Mouse (Mus musculus) neural tube, embryonic 12.5 days (tissue): ENCODE results near the gene Lyg2. TPM values are rescaled to one million over a fixed set of nuclear protein-coding genes. Genes with fewer than 3 reads are reported as not detected.
A peak's percentile ranks its signal among the peaks of the same experiment; 100 is the strongest.

Experiments
- ATAC-seq: fragments of 200-750 bp; cut with Nextera tagmentation; 2 replicates; pipeline ENCODE4 v1.8.0; 2017; ENCODE audit warnings: low read depth, mild to moderate bottlenecking, moderate TSS enrichment, moderate library complexity; ENCODE audit not compliant: low FRiP score
- H3K27ac ChIP-seq: fragments of 300-500 bp; sonication (generic); 2 replicates; pipeline ENCODE4 v1.5.1; 2016
- H3K27me3 ChIP-seq: fragments of 300-500 bp; sonication (generic); replicated peaks from 2 replicates; pipeline ENCODE4 v1.6.1; 2016; ENCODE audit warnings: mild to moderate bottlenecking
- H3K36me3 ChIP-seq: fragments of 300-500 bp; sonication (generic); 2 replicates; pipeline ENCODE4 v1.6.1; 2016; ENCODE audit warnings: mild to moderate bottlenecking
- H3K4me1 ChIP-seq: fragments of 300-500 bp; sonication (generic); 2 replicates; pipeline ENCODE4 v1.6.1; 2016
- H3K4me2 ChIP-seq: fragments of 300-500 bp; sonication (generic); replicated peaks from 2 replicates; pipeline ENCODE4 v1.6.1; 2016; ENCODE audit warnings: mild to moderate bottlenecking
- H3K4me3 ChIP-seq: fragments of 300-500 bp; sonication (generic); 2 replicates; pipeline ENCODE4 v1.5.1; 2016
- H3K9ac ChIP-seq: fragments of 300-500 bp; sonication (generic); 2 replicates; pipeline ENCODE4 v1.6.1; 2016; ENCODE audit warnings: mild to moderate bottlenecking
- H3K9me3 ChIP-seq: fragments of 300-500 bp; sonication (generic); 2 replicates; pipeline ENCODE4 v1.6.1; 2016; ENCODE audit warnings: mild to moderate bottlenecking
- WGBS: fragments of 180-500 bp; shearing (Covaris S2); methylation state at CpG from one replicate; pipeline ENCODE4 v1.1.7; 2016; 5-methylcytosine and 5-hydroxymethylcytosine counted together
- polyA plus RNA-seq: library from polyadenylated mRNA; unstranded; fragments of >200 nt; fragmentation: Nextera tagmentation; extraction: Ambion mirVana; gene quantifications from 2 replicates; pipeline ENCODE4 v1.2.1, GENCODE M21; 2016

Gene Lyg2
- polyA plus RNA-seq, 1 experiment from 2014 or later: not detected

GRCm38 (mm10) chr1:37917666-37918065, 1.4 kb upstream of the Lyg2 start:
- Histone ChIP-seq H3K27ac (no peak overlapping the region), H3K4me1 (no peaks in the 10 kb centered on the region), H3K4me2 (no peak overlapping the region), H3K9me3 (no peaks in the 10 kb centered on the region), H3K27me3 (no peaks in the 10 kb centered on the region), H3K36me3 (no peaks in the 10 kb centered on the region), H3K9ac (no peak overlapping the region), H3K4me3 (no peak overlapping the region)
- WGBS: 79% methylated on average over 13 of the region's 13 CpGs
- ATAC-seq: no peak

DNA sequence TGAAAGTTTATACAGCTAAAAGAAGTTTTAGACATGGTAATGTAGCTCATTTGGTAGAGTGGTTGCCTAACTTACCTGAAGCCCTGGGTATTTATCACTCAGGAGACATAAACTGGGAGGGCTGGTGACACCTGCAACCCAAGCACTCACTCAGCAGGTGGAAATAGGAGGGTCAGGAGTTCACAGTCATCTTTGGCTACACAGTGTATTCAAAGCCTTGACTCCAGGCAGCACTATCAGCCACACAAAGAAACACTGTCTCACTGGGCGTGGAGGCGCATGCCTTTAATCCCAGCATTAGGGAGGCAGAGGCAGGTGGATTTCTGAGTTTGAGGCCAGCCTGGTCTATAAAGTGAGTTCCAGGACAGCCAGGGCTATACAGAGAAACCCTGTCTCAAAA, 3.5 kb downstream of the Lyg2 start:
- no peaks in the 10 kb centered on the region for H3K4me1 ChIP-seq
- no peaks in the 10 kb centered on the region for H3K9me3 ChIP-seq
- H3K9ac ChIP-seq: no peak overlapping the region
- H3K27me3 ChIP-seq: no peaks in the 10 kb centered on the region
- H3K36me3 ChIP-seq: no peaks in the 10 kb centered on the region
- no peak overlapping the region for H3K4me2 ChIP-seq
- 78% methylated on average over 2 of the region's 2 CpGs for WGBS
- H3K4me3 ChIP-seq: no peak overlapping the region
- H3K27ac ChIP-seq: no peak overlapping the region
- ATAC-seq: no peak

DNA sequence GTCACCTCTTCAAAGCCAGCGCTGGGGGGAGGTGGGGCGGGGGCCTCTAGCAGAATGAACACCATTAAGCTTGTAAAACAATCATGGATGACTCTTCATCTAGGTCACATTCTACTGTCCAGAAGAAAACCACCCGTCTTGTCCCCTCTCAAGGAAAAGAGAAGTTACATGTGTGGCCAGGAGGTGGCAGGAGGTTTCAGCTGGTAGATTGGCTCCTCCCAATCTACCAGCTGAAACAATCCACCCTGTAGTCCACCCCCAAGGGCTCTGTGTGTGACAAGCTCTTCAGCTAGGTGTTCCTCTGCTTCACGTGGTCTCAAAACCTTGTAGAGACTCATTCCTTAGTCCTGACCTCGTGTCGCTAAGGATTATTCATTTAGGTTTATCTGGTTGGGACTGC, 13.1 kb downstream of the Lyg2 start:
- no peak overlapping the region for H3K27ac ChIP-seq
- H3K36me3 ChIP-seq: peaks cover 14% of the 10 kb centered on the region
- 37% methylated on average over 6 of the region's 6 CpGs for WGBS
- H3K4me2 ChIP-seq: no peak overlapping the region
- no peak for ATAC-seq
- no peaks in the 10 kb centered on the region for H3K4me1 ChIP-seq
- no peak overlapping the region for H3K9ac ChIP-seq
- H3K4me3 ChIP-seq: no peak overlapping the region
- H3K9me3 ChIP-seq: no peaks in the 10 kb centered on the region
- H3K27me3 ChIP-seq: no peaks in the 10 kb centered on the region

GRCm38 (mm10) chr1:37900288-37900687, 16.0 kb downstream of the Lyg2 start:
- no peaks in the 10 kb centered on the region for H3K9me3 ChIP-seq
- H3K27ac ChIP-seq: no peak overlapping the region
- H3K4me3 ChIP-seq: no peak overlapping the region
- ATAC-seq: no peak
- H3K36me3 ChIP-seq: peaks cover 35% of the 10 kb centered on the region
- no peak overlapping the region for H3K4me2 ChIP-seq
- H3K4me1 ChIP-seq: no peaks in the 10 kb centered on the region
- no peaks in the 10 kb centered on the region for H3K27me3 ChIP-seq
- 58% methylated on average over 6 of the region's 6 CpGs for WGBS
- no peak overlapping the region for H3K9ac ChIP-seq

GRCm38 (mm10) chr1:37899816-37900215, 16.5 kb downstream of the Lyg2 start:
- Histone ChIP-seq H3K27ac (no peak overlapping the region), H3K9me3 (no peaks in the 10 kb centered on the region), H3K9ac (no peak overlapping the region), H3K27me3 (no peaks in the 10 kb centered on the region), H3K4me3 (no peak overlapping the region), H3K4me1 (no peaks in the 10 kb centered on the region), H3K4me2 (no peak overlapping the region), H3K36me3 (peaks cover 39% of the 10 kb centered on the region)
- no peak for ATAC-seq
- 85% methylated on average over 4 of the region's 4 CpGs for WGBS

GRCm38 (mm10) chr1:37894606-37895005, 21.7 kb downstream of the Lyg2 start:
- ATAC-seq: no peak
- Histone ChIP-seq H3K9me3 (no peaks in the 10 kb centered on the region), H3K4me1 (peaks cover 11% of the 10 kb centered on the region), H3K4me3 (no peak overlapping the region), H3K9ac (no peak overlapping the region), H3K36me3 (peaks cover 44% of the 10 kb centered on the region), H3K4me2 (no peak overlapping the region), H3K27me3 (no peaks in the 10 kb centered on the region), H3K27ac (no peak overlapping the region)

- H3K4me2 ChIP-seq: peak overlapping the region; percentile 74
Measured at GRCm38 (mm10) chr1:37891400-37891799, 24.9 kb downstream of the Lyg2 start.

GRCm38 (mm10) chr1:37890025-37890652, 26.2 kb downstream of the Lyg2 start, which contains the start of the genes Mitd1 and Mrpl30:
Gene Mitd1 (minus strand): TSS chr1:37890411.
Gene Mrpl30 (plus strand): TSS chr1:37890477.
- peaks cover 12% of the 10 kb centered on the region for H3K36me3 ChIP-seq
- no peak within 1 kb of the TSS for H3K27ac ChIP-seq
- H3K4me3 ChIP-seq: peak within 1 kb of the TSS; percentile 69
- peak within 1 kb of the TSS; percentile 66 for H3K9ac ChIP-seq
- H3K4me1 ChIP-seq: peaks cover 16% of the 10 kb centered on the region
- ATAC-seq: peak; percentile 87
- peak within 1 kb of the TSS; percentile 74 for H3K4me2 ChIP-seq
- H3K27me3 ChIP-seq: no peaks in the 10 kb centered on the region
- under 1% methylated on average over 41 of the region's 41 CpGs for WGBS
- H3K9me3 ChIP-seq: no peaks in the 10 kb centered on the region

More at GRCm38 (mm10) chr1:37891400-37891799, 24.9 kb downstream of the Lyg2 start:
- peaks cover 16% of the 10 kb centered on the region for H3K4me1 ChIP-seq
- 0 out of 2 replicates have a peak overlapping the region, but pooled peaks have one; percentile 69 for H3K4me3 ChIP-seq
- peaks cover 22% of the 10 kb centered on the region for H3K36me3 ChIP-seq
- WGBS: 88% methylated on average over 3 of the region's 3 CpGs
- no peaks in the 10 kb centered on the region for H3K9me3 ChIP-seq
- no peak overlapping the region for H3K9ac ChIP-seq
- H3K27me3 ChIP-seq: no peaks in the 10 kb centered on the region
- H3K27ac ChIP-seq: no peak overlapping the region
- ATAC-seq: no peak

DNA sequence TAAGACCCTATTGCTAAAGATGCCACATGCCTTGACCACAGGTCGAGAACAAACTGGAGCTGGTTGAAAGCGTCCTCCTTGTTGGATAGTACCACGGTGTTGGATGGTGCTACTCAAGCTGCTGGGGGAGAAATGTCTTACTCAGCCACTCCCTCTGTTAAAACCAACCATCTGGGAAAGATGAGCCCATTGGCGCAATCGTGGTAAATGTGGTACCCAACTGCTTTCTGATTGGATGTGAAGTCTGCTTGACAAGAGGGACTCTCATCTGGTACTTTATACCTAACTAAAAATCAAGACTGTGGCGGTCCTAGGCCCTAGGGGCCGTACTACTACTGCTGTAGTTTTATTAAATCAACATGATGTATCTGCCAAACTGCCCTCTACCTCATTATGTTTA, 27.1 kb downstream of the Lyg2 start:
- no peaks in the 10 kb centered on the region for H3K9me3 ChIP-seq
- no peaks in the 10 kb centered on the region for H3K27me3 ChIP-seq
- WGBS: 85% methylated on average over 7 of the region's 7 CpGs
- H3K36me3 ChIP-seq: peaks cover 10% of the 10 kb centered on the region; the same call in 1 of the 2 replicates
- peaks cover 16% of the 10 kb centered on the region for H3K4me1 ChIP-seq
- no peak overlapping the region for H3K9ac ChIP-seq
- peak overlapping the region; percentile 69 for H3K4me3 ChIP-seq
- peak overlapping the region; percentile 74 for H3K4me2 ChIP-seq
- no peak overlapping the region for H3K27ac ChIP-seq
- ATAC-seq: no peak

- Histone ChIP-seq H3K4me3 (no peak overlapping the region), H3K9ac (no peak overlapping the region), H3K4me2 (no peak overlapping the region), H3K9me3 (no peaks in the 10 kb centered on the region), H3K4me1 (peaks cover 4% of the 10 kb centered on the region), H3K27me3 (no peaks in the 10 kb centered on the region), H3K36me3 (peaks cover 26% of the 10 kb centered on the region; the same call in 1 of the 2 replicates), H3K27ac (no peak overlapping the region)
- ATAC-seq: no peak
- 84% methylated on average over 4 of the region's 4 CpGs for WGBS
Measured at GRCm38 (mm10) chr1:37884451-37884850, 31.8 kb downstream of the Lyg2 start.

DNA sequence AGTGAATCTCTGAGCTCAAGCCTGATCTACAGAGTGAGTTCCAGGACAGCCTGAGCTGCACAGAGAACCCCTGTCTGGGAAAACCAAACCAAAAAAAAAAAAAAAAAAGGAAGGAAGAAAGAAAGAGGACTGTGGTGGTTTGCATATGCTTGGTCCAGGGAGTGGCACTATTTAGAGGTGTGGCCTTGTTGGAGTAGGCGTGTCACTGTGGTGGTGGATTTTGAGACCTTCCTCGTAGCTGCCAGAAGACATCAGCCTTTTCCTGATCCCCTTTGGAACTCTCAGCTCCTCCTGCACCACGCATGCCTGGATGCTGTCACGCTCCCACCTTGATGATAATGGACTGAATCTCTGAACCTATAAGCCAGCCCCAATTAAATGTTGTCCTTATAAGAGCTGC, 32.9 kb downstream of the Lyg2 start:
- Histone ChIP-seq H3K36me3 (peaks cover 36% of the 10 kb centered on the region), H3K27me3 (no peaks in the 10 kb centered on the region), H3K9me3 (no peaks in the 10 kb centered on the region), H3K4me1 (no peaks in the 10 kb centered on the region), H3K9ac (no peak overlapping the region), H3K27ac (no peak overlapping the region), H3K4me2 (no peak overlapping the region), H3K4me3 (no peak overlapping the region)
- WGBS: 85% methylated on average over 4 of the region's 4 CpGs
- ATAC-seq: no peak

DNA sequence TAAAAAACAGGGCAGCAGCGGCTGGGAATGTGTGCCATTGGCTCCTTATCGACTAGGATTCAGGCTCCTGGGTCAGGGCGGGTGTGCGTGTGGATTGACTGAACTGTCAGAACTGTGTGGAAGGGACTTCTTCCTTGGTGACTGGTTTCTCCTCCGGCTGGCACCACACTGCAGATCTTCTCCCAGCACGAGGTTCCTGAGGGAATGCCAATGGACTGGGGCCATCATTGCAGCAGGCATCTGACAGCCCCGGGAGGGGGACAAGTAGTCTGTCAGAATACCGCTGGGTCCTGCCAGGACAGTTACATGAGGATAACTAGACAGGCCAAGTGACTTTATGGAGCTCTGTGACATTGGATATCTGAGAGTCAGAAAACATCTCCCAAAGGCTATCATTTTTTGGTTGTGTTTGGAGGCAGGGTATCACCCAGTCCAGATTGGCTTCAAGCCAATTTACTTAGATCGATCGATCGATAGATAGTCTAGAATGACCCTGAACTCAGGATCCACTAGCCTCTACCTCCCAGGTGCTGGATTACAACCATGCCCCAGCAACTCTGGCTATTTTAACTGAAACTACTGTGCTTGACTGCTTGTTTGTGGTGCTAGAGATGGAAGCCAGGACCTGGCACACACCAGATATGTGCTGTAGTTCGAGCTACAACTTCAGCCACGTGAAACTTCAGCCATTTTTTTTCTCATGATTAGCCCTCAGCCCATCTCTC, 38.4 kb downstream of the Lyg2 start:
- Histone ChIP-seq H3K4me3 (no peak overlapping the region), H3K36me3 (peaks cover 56% of the 10 kb centered on the region), H3K9me3 (peaks cover 7% of the 10 kb centered on the region; the same call in 1 of the 2 replicates), H3K27ac (no peak overlapping the region), H3K9ac (no peak overlapping the region), H3K4me2 (no peak overlapping the region), H3K27me3 (no peaks in the 10 kb centered on the region), H3K4me1 (no peaks in the 10 kb centered on the region)
- WGBS: 95% methylated on average over 13 of the region's 13 CpGs
- ATAC-seq: no peak
